Mouse (Mus musculus) bone marrow, adult 2 months (tissue): ENCODE data around the gene Lmnb2.
A peak's percentile ranks its signal among the peaks of the same experiment; 100 is the strongest.

Experiments
- CTCF ChIP-seq: fragments of 200-500 bp; IDR thresholded peaks from 2 replicates; pipeline ENCODE4 v1.5.1; 2011; ENCODE audit warnings: low read length, control low read depth; ENCODE audit not compliant: control insufficient read depth, insufficient read depth
- POLR2A ChIP-seq: fragments of 200-500 bp; IDR thresholded peaks from 2 replicates; pipeline ENCODE4 v1.6.1; 2011; ENCODE audit warnings: low read depth, mild to moderate bottlenecking, control low read depth, low read length, borderline replicate concordance; ENCODE audit not compliant: control insufficient read depth

GRCm38 (mm10) chr10:80931153-80931671 lies 13.2 kb upstream of the Lmnb2 start:
- TF ChIP-seq CTCF (no peak), POLR2A (0 out of 2 replicates have a peak, but pooled peaks have one; percentile 5)
